Mouse (Mus musculus): ENCODE measurements at regions not wholly inside any gene's neighbourhood (a gene's known extent, or its start where the extent isn't known, plus 50 kb on each side); places are given as distances from the start of the nearest gene placed in this dataset.

DNA sequence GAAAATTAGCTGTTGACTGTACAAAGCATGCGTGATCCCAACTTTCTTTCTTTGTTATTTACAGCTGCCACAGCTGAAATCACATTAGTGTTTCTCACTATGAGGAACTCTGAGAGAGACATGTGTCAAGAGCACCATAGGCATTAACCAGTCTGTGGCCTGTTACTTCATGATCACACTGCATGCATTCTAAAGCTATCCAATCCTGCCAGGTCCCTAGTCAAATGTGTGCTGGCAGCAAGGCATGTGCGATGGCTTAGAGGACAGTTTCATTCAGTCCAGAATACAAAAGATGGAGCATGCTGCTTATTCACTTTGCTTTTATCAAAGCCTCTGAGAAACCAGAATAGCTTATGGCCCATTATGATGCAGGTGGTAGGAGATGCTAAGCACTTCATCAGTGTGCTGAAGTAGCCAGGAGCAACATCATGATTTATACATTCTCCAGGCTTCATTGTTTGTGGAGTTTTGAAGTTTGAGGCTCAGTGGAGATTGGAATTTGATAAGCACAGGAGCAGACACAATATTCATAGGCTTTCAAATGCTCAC, 882.9 kb upstream of the Lrrn3 start:
- H3K36me3 ChIP-seq (ENCODE audit: control insufficient read depth, insufficient read depth, low read length): no peaks in the 10 kb centered on the region
- H3K9ac ChIP-seq (ENCODE audit: low read depth, low read length): no peak overlapping the region
- H3K9me3 ChIP-seq (replicated peaks; ENCODE audit: control insufficient read depth, low read length, poor library complexity, severe bottlenecking): no peaks in the 10 kb centered on the region
- H3K4me1 ChIP-seq (ENCODE audit: control insufficient read depth, insufficient read depth, low read length): no peaks in the 10 kb centered on the region; the same call in 1 of the 2 replicates
- 32% methylated on average over 2 of the region's 2 CpGs for WGBS
- H3K27ac ChIP-seq (ENCODE audit: low read length): no peak overlapping the region
- H3K27me3 ChIP-seq (ENCODE audit: control insufficient read depth, insufficient read depth, low read depth, low read length): no peaks in the 10 kb centered on the region
- ATAC-seq: 0 out of 2 replicates have a peak, but pooled peaks have one; percentile 48
- H3K4me2 ChIP-seq (ENCODE audit: low read length): no peak overlapping the region
- no peak overlapping the region for H3K4me3 ChIP-seq (ENCODE audit: low read depth, low read length)

DNA sequence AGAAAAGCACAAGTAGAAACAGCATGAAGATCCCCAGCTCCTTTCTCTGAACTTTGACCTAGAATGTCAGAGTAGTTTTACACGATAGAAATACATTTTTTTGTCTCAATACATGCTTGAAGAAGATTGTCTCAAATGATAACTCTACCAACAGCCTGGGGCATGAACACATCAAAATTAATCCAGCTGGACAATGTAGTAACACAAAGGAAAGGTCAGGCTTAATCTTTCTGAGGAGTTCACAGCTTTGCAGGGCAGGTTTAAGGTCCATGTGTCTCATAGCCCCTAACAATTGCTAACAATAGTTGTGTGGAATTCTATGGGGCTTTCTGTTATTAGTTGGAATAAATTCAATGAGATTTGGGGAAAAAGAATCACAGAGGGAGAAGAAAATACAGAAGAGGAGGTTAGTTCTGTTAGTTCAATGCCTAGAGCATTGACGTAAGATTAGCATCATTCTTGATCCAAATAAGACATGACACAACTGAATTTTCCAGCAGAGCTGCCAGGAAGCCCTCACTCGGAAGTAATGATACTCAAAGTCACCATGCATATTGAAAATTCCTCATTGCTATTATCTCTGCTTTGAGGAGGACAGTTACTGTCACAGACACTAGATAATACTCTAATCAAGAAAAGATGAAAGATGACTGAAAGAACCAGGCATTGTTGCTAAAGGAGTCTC, 852.9 kb upstream of the Lrrn3 start:
- H3K4me1 ChIP-seq (ENCODE audit: control insufficient read depth, insufficient read depth, low read length): no peaks in the 10 kb centered on the region
- no peak overlapping the region for H3K27ac ChIP-seq (ENCODE audit: low read length)
- WGBS: 47% methylated on average over 3 of the region's 3 CpGs

DNA sequence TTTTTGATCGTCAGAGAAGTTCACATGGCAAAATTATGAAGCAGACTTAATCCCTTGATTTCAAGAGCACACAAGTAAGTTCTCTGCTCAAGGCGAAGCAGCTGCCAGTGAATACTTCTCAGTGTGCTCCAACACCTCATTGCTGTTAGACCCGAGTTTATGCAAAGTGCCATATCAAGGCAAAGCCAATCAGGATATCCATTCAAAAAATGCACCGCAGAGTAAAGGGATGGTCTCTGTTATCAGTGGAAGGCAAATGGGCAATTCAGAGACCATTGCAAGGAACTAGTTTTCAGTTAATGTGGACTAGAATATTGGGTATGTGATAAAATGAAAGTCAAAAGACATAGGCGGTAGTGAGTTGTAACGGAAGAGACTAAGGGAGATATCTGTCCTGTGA, 820.2 kb upstream of the Lrrn3 start:
- Histone ChIP-seq H3K4me3 (ENCODE audit: low read depth, low read length) (no peak overlapping the region), H3K9me3 (replicated peaks; ENCODE audit: control insufficient read depth, low read length, poor library complexity, severe bottlenecking) (no peaks in the 10 kb centered on the region), H3K9ac (ENCODE audit: low read depth, low read length) (no peak overlapping the region), H3K27me3 (ENCODE audit: control insufficient read depth, insufficient read depth, low read depth, low read length) (no peaks in the 10 kb centered on the region), H3K4me2 (ENCODE audit: low read length) (no peak overlapping the region), H3K36me3 (ENCODE audit: control insufficient read depth, insufficient read depth, low read length) (no peaks in the 10 kb centered on the region), H3K27ac (ENCODE audit: low read length) (no peak overlapping the region), H3K4me1 (ENCODE audit: control insufficient read depth, insufficient read depth, low read length) (no peaks in the 10 kb centered on the region)
- ATAC-seq: no peak
- 80% methylated on average over 6 of the region's 6 CpGs for WGBS

More for the DNA sequence above, 852.9 kb upstream of the Lrrn3 start:
- H3K36me3 ChIP-seq (ENCODE audit: control insufficient read depth, insufficient read depth, low read length): no peaks in the 10 kb centered on the region
- no peak overlapping the region for H3K9ac ChIP-seq (ENCODE audit: low read depth, low read length)
- H3K4me3 ChIP-seq (ENCODE audit: low read depth, low read length): no peak overlapping the region
- H3K9me3 ChIP-seq (replicated peaks; ENCODE audit: control insufficient read depth, low read length, poor library complexity, severe bottlenecking): no peaks in the 10 kb centered on the region
- no peak overlapping the region for H3K4me2 ChIP-seq (ENCODE audit: low read length)
- no peak for ATAC-seq
- no peaks in the 10 kb centered on the region for H3K27me3 ChIP-seq (ENCODE audit: control insufficient read depth, insufficient read depth, low read depth, low read length)

DNA sequence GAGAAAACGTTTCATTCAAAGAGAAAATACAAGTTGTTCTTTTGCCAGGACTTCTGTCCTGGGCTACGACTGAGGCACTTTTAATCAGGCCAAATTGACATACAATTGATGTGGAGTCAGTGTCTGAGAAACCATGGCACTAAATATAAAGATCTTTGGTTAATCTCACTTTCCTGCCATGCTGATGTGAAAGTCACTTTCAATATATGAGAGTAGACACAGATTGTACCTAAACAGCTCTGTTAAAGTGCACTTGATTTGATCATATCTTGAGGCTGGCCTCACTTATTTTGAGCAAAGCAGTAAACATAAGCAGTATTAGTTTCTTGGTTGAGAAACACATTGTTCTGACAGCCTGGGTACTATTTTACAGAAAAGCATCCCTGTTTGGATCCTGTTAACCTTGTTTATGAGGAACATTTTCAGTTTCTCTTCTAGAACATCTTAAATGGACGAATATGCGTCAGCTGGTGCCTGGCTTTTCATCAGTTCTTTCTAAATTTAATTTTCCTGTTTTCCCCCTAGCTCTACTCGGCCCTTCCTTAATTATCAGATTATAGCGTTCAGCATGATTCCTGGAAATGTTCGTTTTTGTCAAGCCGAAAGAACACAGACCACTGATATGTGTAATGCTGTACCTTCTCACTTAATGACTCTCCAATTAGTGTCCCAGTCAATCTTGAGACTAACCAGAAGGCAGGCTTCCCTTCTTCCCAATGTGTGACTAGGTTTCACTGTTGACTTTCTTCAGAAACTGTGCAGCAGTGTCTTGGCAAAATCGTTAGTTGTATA, 791.2 kb upstream of the Lrrn3 start:
- 85% methylated on average over 9 of the region's 9 CpGs for WGBS
- no peak for ATAC-seq
- Histone ChIP-seq H3K36me3 (ENCODE audit: control insufficient read depth, insufficient read depth, low read length) (no peaks in the 10 kb centered on the region), H3K4me2 (ENCODE audit: low read length) (no peak overlapping the region), H3K27ac (ENCODE audit: low read length) (no peak overlapping the region), H3K27me3 (ENCODE audit: control insufficient read depth, insufficient read depth, low read depth, low read length) (no peaks in the 10 kb centered on the region), H3K9ac (ENCODE audit: low read depth, low read length) (no peak overlapping the region), H3K9me3 (replicated peaks; ENCODE audit: control insufficient read depth, low read length, poor library complexity, severe bottlenecking) (no peaks in the 10 kb centered on the region), H3K4me1 (ENCODE audit: control insufficient read depth, insufficient read depth, low read length) (no peaks in the 10 kb centered on the region), H3K4me3 (ENCODE audit: low read depth, low read length) (no peak overlapping the region)

DNA sequence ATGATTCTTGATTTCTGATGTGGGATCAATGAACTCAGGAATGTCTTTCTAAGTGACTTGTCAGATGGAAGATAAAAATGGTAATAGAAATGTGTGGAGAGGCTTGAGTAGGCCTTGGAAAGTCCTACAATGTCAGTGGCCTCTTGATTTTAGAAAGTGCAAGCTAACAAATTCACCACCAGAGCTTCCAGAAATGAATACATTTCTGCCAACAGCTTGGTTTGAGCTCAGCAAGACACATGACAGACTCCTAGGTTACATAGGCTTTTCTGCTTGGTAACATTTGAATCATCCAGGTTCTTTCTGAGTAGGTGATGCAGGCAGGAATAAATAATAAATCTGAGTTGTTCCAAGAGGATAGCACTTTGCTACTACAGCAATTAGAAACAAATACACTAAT, 764.2 kb upstream of the Lrrn3 start:
- H3K27me3 ChIP-seq (ENCODE audit: control insufficient read depth, insufficient read depth, low read depth, low read length): no peaks in the 10 kb centered on the region
- H3K9ac ChIP-seq (ENCODE audit: low read depth, low read length): no peak overlapping the region
- no peaks in the 10 kb centered on the region for H3K9me3 ChIP-seq (replicated peaks; ENCODE audit: control insufficient read depth, low read length, poor library complexity, severe bottlenecking)
- H3K4me1 ChIP-seq (ENCODE audit: control insufficient read depth, insufficient read depth, low read length): no peaks in the 10 kb centered on the region
- no peak overlapping the region for H3K4me2 ChIP-seq (ENCODE audit: low read length)
- no peak overlapping the region for H3K4me3 ChIP-seq (ENCODE audit: low read depth, low read length)
- no peak for ATAC-seq
- H3K27ac ChIP-seq (ENCODE audit: low read length): no peak overlapping the region
- H3K36me3 ChIP-seq (ENCODE audit: control insufficient read depth, insufficient read depth, low read length): no peaks in the 10 kb centered on the region

DNA sequence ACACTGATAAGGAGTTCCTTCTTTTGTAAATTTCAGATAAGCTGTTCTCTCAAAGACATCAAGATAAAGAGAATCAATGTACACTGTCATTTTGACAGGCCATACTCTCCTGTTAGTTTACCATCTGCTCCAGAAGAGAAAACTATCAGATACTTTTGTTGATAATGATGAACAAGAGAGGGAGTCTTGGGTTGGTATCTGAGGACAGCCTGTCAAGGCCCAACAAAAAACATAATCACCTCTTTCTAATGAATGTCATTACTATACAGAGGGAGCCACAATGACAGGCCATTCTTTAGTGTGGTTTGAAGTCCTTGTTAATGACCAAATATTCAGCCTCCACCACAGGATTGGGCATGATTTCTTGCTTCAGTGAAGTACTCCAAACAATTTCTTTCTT, 743.0 kb upstream of the Lrrn3 start:
- Histone ChIP-seq H3K27me3 (ENCODE audit: control insufficient read depth, insufficient read depth, low read depth, low read length) (no peaks in the 10 kb centered on the region), H3K27ac (ENCODE audit: low read length) (no peak overlapping the region), H3K9ac (ENCODE audit: low read depth, low read length) (no peak overlapping the region), H3K4me1 (ENCODE audit: control insufficient read depth, insufficient read depth, low read length) (no peaks in the 10 kb centered on the region), H3K9me3 (replicated peaks; ENCODE audit: control insufficient read depth, low read length, poor library complexity, severe bottlenecking) (no peaks in the 10 kb centered on the region), H3K4me2 (ENCODE audit: low read length) (no peak overlapping the region), H3K4me3 (ENCODE audit: low read depth, low read length) (no peak overlapping the region), H3K36me3 (ENCODE audit: control insufficient read depth, insufficient read depth, low read length) (no peaks in the 10 kb centered on the region)
- ATAC-seq: no peak

DNA sequence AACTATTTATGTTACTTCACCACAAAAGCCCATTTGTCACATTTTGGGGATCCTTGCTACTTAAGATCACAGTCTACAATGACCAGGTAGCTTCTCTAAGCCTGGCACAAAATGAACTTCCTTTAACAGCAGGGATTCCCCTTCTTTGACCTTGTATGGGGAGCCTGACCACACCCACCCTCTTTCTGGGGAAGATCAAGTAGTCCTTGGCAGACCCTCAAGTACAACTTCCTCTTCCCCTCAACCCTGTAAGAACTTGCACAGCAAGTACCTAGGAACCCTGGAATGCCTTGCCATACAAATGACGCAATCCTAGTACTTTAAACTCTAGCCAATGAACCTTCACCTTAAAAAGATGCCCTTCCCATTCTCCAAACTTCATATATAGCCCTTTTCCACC, 695.4 kb upstream of the Lrrn3 start:
- ATAC-seq: no peak
- 87% methylated on average over 1 of the region's 1 CpGs for WGBS
- H3K36me3 ChIP-seq (ENCODE audit: control insufficient read depth, insufficient read depth, low read length): no peaks in the 10 kb centered on the region

DNA sequence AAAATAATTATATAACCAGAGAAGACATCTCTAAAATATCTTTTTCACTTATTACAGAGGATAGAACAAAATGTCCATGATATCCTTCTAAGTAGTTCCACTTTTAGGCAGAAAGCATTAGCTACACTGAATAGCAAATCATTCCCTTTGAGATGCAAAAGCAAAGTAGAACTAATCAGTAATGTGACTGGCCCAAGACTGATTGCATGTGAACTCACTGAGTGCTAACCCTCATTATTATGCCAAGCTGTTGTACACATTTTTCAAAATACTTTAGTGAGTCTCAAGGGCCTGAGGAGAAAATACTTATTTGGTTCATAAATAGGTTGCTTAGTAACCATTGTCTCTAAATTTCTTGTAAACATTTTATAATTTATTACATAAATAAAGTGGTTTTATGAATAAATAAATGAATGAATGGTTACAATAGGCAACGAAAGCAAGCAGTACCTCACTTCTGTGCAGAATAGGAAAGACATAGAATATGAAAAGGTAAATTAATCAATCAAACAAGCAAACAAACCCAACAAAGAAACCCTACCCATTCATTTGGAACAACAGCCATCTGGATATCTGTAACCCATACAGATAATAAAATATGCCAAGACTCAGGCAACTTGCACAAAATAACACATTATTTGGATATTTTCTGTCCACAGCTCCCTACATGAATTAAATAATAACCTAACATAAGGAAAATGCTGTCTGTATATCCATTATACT, 693.9 kb upstream of the Lrrn3 start:
- ATAC-seq: no peak
- H3K9ac ChIP-seq (ENCODE audit: low read depth, low read length): no peak overlapping the region
- H3K4me2 ChIP-seq (ENCODE audit: low read length): no peak overlapping the region
- H3K27me3 ChIP-seq (ENCODE audit: control insufficient read depth, insufficient read depth, low read depth, low read length): no peaks in the 10 kb centered on the region
- H3K27ac ChIP-seq (ENCODE audit: low read length): no peak overlapping the region
- H3K4me3 ChIP-seq (ENCODE audit: low read depth, low read length): no peak overlapping the region
- H3K4me1 ChIP-seq (ENCODE audit: control insufficient read depth, insufficient read depth, low read length): no peaks in the 10 kb centered on the region
- 63% methylated on average over 1 of the region's 1 CpGs for WGBS
- no peaks in the 10 kb centered on the region for H3K9me3 ChIP-seq (replicated peaks; ENCODE audit: control insufficient read depth, low read length, poor library complexity, severe bottlenecking)
- H3K36me3 ChIP-seq (ENCODE audit: control insufficient read depth, insufficient read depth, low read length): no peaks in the 10 kb centered on the region

More for the DNA sequence above, 695.4 kb upstream of the Lrrn3 start:
- Histone ChIP-seq H3K9ac (ENCODE audit: low read depth, low read length) (no peak overlapping the region), H3K4me1 (ENCODE audit: control insufficient read depth, insufficient read depth, low read length) (no peaks in the 10 kb centered on the region), H3K9me3 (replicated peaks; ENCODE audit: control insufficient read depth, low read length, poor library complexity, severe bottlenecking) (no peaks in the 10 kb centered on the region), H3K4me2 (ENCODE audit: low read length) (no peak overlapping the region), H3K4me3 (ENCODE audit: low read depth, low read length) (no peak overlapping the region), H3K27ac (ENCODE audit: low read length) (no peak overlapping the region), H3K27me3 (ENCODE audit: control insufficient read depth, insufficient read depth, low read depth, low read length) (no peaks in the 10 kb centered on the region)

DNA sequence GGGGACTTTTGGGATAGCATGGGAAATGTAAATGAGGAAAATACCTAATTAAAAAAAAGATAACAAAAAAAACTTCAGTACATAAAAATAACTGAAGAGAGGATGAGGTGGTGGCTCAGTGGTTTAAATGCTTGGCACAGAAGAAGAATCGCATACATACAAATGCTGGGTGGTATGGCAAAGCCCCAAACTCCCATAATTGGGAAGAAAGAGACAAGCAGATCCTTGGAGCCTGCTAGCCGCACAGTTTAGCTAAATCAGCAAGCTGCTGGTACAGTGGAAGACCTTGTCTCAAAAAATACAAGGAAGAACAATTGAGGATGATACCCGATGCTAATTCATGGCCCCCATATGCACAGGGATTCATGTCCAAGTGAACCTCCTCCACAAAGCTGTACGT, 661.7 kb upstream of the Lrrn3 start:
- no peak overlapping the region for H3K4me3 ChIP-seq (ENCODE audit: low read depth, low read length)
- WGBS: 93% methylated on average over 4 of the region's 4 CpGs

More for the DNA sequence above, 661.7 kb upstream of the Lrrn3 start:
- Histone ChIP-seq H3K4me1 (ENCODE audit: control insufficient read depth, insufficient read depth, low read length) (no peaks in the 10 kb centered on the region), H3K36me3 (ENCODE audit: control insufficient read depth, insufficient read depth, low read length) (no peaks in the 10 kb centered on the region), H3K9ac (ENCODE audit: low read depth, low read length) (no peak overlapping the region), H3K27ac (ENCODE audit: low read length) (no peak overlapping the region), H3K4me2 (ENCODE audit: low read length) (no peak overlapping the region), H3K9me3 (replicated peaks; ENCODE audit: control insufficient read depth, low read length, poor library complexity, severe bottlenecking) (no peaks in the 10 kb centered on the region), H3K27me3 (ENCODE audit: control insufficient read depth, insufficient read depth, low read depth, low read length) (no peaks in the 10 kb centered on the region)
- no peak for ATAC-seq
